Mouse (Mus musculus) 3134 (cell line): ENCODE data around the gene Ntsr2.

ENCODE experiments used
- DNase-seq: peaks from one replicate; pipeline ENCODE4 v3.0.0-alpha.2; 2011; ENCODE audit warnings: low spot score; ENCODE audit not compliant: insufficient read length; ENCODE audit errors: extremely low read depth

The Ntsr2 gene

DNA sequence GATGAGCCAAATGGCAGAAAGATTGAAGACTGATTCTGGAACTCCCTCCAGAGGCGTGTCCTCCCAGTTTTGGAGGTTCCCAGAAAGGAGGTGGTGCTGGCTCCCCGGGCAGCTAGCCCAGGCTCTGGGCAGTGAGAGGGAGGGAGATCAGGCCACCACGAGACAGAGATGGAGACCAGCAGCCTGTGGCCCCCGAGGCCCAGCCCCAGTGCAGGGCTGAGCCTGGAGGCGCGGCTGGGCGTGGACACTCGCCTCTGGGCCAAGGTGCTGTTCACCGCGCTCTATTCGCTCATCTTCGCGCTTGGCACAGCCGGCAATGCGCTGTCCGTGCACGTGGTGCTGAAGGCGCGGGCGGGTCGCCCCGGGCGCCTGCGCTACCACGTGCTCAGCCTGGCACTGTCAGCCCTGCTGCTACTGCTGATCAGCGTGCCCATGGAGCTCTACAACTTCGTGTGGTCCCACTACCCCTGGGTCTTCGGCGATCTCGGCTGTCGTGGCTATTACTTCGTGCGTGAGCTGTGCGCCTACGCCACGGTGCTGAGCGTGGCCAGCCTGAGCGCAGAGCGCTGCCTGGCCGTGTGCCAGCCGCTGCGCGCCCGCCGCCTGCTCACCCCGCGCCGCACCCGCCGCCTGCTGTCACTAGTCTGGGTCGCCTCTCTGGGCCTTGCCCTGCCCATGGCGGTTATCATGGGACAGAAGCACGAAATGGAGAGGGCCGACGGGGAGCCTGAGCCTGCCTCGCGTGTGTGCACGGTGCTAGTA is at the start of gene Ntsr2:
Gene Ntsr2 (plus strand): TSS at position 51 of the 762 bp plus-strand sequence.
- peak; percentile 18 for DNase-seq

DNA sequence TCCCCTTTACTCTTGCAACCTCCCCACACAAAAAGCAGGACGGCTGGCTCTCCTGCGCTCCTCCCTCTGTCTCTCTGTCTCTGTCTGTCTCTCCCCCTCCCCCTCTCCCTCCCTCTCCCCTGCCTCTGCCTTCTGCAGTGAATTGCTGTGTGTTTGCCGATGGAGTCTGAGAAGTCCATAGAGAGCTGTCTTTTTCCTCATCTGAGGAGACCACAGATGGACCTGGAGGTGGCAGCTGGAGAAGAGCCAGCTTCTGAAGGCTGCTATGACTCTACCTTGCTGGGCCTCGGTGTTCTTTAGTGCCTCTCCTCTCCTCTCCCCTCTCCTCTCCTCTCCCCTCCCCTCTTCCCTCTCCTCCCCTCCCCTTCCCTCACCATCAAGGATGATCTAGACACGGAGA is 47.6 kb upstream of the Ntsr2 start:
- no peak for DNase-seq

DNA sequence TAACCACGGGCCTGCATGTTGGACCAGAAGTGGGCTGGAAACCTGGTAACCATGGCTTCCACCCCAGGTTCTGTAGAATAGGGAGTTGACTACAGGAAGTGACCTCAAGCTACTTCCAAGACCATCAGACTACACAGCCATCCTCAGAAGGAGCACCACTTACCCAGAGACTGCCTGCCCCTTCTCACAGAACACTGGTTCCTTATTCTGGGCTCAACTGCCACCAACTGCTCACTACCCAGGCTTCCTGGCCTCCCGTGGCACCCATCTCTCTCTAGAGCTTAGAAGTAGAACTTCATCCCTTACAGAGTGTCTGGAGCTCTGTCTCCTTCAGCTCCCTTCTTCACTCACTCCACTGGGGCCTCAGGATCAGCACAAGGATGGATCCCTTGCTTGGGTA is 42.2 kb upstream of the Ntsr2 start, which contains the start of gene Lpin1:
Gene Lpin1 (minus strand): TSS at position 31 of the 400 bp plus-strand sequence.
- no peak for DNase-seq

- no peak for DNase-seq
Measured at GRCm38 (mm10) chr12:16614556-16614955, 38.6 kb upstream of the Ntsr2 start.

DNA sequence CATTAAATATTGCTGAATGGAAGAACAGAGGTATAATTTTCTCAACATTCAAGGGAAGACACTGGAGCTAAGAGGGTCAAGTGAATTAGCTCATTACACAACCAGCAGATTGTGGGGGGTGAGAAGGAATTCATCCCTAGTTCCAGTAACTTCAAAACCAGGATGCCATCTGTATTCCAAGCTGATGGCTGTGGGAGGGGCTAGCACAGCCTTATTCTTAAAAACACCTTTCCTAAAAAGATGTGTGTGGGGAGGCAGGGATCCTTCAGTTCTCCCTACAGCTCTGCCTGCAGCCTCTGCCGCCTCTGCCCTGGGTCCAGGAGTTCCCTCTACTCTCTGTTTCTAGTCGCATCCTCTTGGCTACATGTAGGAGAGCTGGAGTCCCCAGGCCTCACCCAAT is 37.4 kb upstream of the Ntsr2 start:
- no peak for DNase-seq

DNA sequence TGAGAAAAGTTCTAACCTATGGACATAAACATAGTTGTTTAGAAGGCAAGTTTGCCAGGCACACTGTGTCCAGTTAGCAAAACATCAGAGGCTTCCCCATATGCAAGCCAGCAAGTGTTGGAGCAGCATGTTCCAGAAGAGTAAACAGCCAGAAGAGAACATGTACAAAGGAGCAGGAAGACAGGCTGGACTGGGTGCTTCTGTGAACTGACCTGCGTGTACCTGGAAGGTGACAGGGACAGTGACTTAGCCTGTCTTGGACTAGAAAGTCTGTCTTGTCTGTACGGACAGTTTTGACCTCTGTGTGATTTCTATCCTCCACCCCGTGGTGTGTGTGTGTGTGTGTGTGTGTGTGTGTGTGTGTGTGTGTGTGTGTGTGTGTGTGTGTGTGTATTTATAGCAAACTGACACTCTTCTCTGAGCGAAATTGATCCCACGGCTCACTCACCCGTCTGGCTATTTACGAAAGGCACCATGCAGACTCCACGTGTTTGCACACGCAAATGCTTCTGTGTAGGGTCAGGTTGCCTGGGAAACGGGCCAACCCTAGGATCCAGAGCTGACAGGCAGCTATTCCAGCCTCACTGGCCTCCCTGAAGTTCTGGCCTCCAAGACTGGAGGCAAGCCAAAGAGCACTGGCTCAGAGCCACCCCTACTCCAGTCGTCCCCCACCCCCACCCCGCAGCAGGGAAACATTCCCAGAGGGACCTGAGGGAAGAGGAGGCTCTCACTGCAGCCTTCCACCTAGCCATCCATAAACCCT is 34.5 kb upstream of the Ntsr2 start:
- peak; percentile 59 for DNase-seq

DNA sequence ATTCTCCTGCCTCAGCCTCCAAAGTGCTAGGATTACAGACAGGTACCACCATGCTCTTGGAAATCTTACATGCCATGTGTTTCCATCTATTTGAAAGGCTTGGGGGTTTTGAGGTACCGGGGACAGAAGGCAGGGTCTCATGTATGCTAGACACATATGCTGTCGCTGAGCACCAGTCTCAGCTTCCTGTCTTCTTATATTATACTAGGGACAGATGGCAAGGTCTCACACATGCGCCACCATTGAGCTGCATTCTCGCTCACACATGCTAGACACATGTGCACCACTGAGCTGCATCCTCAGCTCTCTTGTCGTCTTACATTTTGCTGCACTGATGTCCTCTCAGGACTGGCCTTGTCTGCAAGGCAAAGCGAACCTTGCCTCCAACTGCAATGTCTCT is 33.7 kb upstream of the Ntsr2 start:
- DNase-seq = no peak

DNA sequence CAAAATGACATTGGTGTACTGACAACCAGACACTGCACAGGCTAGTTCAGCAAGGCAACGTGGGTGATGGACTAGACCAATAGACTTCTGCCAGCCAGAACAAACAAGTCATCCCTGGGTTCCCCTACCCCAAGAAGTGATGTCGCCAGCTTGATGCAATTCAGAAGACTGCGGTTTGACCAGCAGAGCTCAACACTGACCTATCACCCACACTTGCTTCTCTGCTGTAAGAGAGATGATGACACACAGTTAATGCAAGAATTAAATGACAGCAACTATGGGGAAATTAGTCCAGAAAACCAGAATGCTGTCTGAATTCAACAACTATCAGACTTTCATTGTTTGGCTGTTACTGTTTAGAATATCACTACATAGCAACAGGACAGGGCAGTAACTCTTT is 33.0 kb upstream of the Ntsr2 start:
- DNase-seq = no peak

DNA sequence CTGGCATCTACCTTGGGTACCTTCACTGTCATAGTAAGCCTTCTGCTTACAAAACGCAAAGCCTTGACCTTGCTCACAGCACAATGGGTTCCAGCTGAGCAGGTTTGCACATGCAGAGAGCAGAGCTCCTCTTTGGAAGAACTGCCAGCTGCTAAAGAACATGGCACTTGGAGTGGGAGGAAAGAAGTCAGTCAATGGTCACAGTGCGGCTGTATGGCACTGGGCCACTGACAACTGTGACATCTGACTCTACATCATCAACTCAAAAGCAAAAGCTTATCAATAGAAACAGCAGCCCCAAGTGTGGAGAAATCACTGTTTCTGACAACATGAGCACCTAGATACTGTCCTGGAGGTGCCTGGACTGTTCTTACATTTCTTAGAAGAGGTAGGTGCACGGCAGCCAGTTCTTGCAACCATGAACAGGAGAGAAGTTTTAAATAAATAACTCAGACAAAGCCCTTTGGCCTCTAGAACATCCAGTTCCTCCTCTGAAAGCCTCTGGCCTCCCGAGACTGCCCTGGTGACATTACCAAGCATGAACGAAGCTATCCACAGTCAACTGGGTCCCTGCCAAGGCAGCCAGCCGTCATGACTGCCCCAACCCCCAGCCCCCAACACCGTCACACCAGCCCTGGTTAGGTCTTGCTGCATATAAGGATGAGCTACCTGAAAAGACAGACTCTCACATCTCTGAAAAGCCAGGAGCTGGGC is 22.9 kb upstream of the Ntsr2 start:
- peak; percentile 18 for DNase-seq

GRCm38 (mm10) chr12:16630866-16631185 is 22.4 kb upstream of the Ntsr2 start:
- no peak for DNase-seq

DNA sequence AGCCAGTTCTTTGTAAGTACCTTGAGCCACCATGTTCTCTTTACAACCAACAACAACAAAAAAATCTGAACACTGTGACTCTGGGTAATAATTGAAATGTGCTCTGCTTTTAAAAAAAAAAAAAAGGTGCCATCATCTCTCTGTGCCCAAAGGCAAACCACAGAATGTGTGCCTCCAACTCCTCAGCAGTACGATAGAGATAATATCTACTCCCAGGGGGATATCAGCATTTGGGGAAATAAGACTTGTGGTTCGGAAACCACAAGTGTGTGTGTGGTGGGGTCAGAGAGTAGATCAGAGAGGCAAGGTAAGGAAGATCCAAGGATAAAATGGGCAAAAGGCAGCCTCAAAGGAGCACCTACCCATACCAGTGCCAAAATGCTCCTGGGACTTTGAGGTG is 21.8 kb upstream of the Ntsr2 start:
- no peak for DNase-seq

DNA sequence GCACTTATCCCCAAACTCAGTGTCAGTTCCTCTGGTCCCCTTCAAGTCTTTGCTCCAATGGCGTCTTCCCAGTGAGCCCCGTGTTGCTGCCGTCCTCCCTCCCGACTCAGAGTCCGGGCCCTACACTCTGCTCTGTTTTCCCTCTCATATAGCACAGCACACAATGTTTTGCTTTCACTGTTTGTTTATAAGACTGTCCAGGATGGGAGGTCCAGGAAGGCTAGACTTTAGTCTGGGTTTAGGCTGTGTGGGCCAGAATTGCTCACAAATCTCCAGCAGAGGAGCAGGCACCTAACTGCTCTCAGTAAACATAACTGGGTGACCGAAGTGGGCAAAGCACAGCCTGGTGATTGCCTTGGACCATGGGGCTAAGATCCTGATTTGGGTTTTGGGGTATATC is 19.9 kb upstream of the Ntsr2 start:
- DNase-seq = no peak

DNA sequence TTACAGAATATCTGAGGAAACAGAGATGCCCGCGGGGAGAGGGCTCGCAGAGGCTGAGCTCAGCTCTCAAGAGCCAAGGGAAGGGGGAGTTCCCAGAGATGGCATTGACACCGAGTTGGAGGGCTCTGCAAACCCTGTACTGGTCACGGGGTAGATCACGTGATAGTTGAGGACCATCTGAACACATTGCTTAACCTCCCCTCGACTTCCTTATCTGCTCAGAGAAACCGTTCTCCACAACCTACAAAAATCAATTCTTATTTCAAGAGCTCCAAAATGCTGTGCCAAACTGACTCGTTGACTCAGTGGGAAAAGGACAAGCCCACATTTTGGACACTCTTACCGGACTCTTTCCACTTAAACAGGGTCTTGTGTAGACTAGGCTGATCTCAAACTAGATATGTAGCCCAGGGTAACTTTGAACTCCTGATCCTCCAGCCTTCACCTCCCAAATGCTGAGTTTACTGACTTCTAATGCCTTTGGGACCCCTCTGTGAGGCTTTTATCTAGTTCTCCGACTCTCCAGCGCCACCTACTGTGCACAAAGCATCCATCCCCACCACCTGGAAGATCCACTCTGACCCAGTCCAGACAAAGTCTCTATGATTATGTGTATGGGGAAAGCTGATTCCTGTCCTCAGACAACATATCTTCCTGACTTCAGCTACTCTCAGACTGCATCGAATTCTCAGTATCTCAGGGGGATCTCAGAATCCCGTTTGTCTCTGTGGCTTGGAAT is 18.9 kb upstream of the Ntsr2 start:
- DNase-seq = no peak

GRCm38 (mm10) chr12:16635816-16636215 is 17.4 kb upstream of the Ntsr2 start:
- DNase-seq = peak; percentile 20

DNA sequence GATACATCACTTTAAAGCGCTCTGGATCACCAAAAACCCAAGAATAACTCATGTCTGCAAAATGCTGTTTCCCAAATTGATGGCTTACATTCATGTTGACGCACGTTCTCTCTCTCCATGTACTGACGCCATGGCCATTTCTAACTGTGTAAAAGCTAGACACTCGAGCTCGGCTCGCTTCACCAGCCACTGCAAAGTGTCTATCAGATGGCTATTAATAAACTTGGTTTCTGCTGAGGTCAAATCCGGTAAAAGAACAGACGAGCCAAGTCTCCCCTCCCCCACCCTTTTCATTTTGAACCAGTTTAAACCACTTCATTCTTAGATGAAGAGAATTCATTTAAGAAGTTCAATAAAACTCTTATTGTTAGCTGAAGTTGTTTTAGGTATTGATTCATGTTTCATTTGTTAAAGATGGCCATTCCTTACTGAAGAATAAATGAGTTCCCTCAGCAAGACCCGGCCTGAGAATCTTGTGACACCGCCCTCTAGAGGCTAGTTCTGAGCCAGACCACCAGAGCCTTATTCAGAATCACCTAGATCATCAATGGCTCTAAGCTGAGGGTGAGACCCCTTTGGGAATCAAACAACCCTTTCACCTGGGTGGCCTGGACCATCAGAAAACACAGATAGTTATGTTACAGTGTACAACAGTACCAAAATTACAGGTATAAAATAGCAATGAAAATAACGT is 14.0 kb upstream of the Ntsr2 start:
- DNase-seq = no peak

DNA sequence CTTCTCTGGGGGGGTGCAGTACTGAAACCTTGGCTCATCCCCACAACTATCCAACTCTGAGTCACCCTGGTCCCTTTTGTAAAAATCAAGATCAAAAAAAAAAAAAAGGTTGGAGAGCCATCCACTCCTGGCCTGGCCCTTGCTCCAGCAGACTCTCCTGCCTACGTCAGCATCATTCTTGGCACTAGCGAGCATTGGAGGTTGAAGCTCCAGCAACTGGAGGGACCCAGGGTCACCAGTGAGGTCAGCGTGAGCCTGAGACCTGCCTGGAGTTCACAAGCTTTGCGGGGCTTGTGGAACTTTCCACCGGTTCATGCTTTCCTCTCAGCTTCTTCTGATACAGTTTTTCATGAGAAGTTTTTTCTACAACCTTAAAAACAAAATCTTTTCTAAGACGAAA is 13.1 kb upstream of the Ntsr2 start:
- no peak for DNase-seq

DNA sequence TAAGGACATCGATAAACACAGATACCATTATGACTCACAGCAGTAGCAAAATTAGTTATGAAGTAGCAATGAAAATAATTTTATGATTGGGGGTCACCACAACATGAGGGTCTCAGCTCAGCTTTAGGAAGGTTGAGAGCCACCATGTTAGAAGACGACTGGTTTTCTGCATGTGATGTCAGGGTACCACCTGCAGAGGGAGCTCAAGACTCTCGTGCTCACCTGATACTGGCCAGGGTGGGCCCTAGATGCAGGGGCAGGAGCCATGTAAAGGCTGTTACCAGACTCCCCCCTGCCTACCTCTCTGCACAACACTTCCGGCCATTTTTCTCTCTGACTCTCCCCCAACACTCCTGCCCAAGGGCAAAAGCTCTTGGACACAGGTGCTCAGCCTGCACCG is 11.2 kb upstream of the Ntsr2 start:
- no peak for DNase-seq

GRCm38 (mm10) chr12:16643508-16644345 is 9.5 kb upstream of the Ntsr2 start:
- no peak for DNase-seq

GRCm38 (mm10) chr12:16644698-16645097 is 8.5 kb upstream of the Ntsr2 start:
- no peak for DNase-seq
